Mouse (Mus musculus): ENCODE results near the gene Ssc4d. TPM values are rescaled to one million over a fixed set of nuclear protein-coding genes. Genes with fewer than 3 reads are reported as not detected.

Ssc4d gene
- polyA plus RNA-seq, 1 experiment from 2014 or later = 3.9 TPM

DNA sequence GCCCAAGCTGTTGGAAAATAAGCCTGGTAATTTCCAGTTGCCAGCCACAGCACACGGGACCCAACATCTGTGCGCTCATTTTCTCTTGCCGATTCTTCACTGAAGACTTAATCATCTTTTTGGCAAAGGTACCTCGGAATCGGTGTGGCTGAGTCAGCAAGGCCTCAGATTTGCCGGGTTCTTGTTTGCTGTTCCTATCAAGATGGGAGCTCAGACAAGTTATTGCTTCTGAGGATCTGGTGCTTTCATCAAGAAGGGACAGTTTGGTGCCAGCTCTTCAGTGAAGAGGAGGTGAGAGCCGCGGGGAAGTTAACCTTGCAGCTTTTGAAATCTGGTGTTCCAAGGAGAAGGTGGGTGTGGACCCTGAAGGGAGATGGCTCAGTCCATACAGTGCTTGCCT lies 21.8 kb upstream of the Ssc4d start:
- peak overlapping the region; percentile 82 for H3K4me2 ChIP-seq
- H3K9ac ChIP-seq = no peak overlapping the region; the same call in 1 of the 2 replicates

DNA sequence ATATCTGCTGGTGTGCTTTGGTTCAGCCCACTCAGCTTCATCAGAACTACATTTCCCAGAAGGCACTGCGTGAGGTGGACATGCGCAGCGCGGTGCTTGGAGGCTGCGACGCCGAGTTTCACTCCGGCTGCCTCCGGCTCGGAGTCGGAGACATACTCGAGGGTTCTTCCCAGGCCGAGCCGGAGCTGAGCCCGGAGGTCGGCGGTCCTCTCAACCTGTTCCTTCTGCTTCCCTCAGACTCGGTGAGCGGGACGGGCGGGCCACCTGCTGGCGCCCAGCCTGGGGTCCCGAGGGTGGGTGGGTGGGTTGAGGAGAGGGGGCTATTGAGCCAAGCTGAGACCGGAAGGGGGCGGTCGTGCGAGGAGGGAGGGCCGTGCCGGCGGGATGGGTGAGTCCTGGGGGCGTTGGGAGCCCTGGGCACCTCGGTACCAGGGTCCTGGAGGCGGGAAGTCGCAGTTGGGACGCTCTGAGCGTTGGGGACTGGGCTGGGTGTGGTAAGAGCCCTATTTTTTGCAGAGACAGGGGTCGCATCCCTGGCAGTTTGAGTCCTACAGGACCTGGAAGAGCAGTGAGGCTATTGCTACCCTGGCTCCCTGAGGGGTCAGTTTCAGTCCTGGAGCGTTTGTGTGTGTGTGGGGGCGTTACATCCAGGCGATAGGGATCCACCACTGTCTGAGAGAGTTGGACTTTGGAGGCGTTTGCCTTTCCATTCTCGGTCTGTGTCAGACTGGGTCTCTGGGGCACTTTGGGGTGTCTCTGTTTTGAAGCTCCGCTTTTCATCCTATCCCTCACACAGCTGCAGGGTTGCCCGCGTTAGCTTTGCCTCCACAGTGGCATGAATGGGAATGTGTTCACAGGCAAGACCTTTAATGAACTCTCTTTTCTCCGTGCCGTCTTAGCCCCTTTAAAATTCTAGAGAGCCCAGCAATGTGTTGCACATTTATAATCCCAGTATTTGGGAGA lies 20.7 kb upstream of the Ssc4d start, which contains the start of gene Dtx2:
Gene Dtx2 (plus strand): TSS at position 76 of the 963 bp plus-strand sequence.
- Histone ChIP-seq H3K4me1 (peaks cover 9% of the 10 kb centered on the region), H3K27me3 (no peaks in the 10 kb centered on the region), H3K27ac (peak within 1 kb of the TSS; percentile 89), H3K4me2 (peak within 1 kb of the TSS; percentile 82), H3K9me3 (no peaks in the 10 kb centered on the region), H3K4me3 (peak within 1 kb of the TSS; percentile 78), H3K9ac (peak within 1 kb of the TSS; percentile 90), H3K36me3 (peaks cover 37% of the 10 kb centered on the region)
- WGBS = 1% methylated on average over 47 of the region's 47 CpGs
- ATAC-seq (ENCODE audit: insufficient number of reproducible peaks, insufficient read depth, low FRiP score, low TSS enrichment, low read depth) = peak; percentile 89

More for the DNA sequence above, 21.8 kb upstream of the Ssc4d start:
- H3K4me1 ChIP-seq = peaks cover 9% of the 10 kb centered on the region
- WGBS = 90% methylated on average over 8 of the region's 8 CpGs
- no peaks in the 10 kb centered on the region for H3K9me3 ChIP-seq
- 0 out of 2 replicates have a peak overlapping the region, but pooled peaks have one; percentile 78 for H3K4me3 ChIP-seq
- H3K27me3 ChIP-seq = no peaks in the 10 kb centered on the region
- H3K36me3 ChIP-seq = peaks cover 42% of the 10 kb centered on the region
- no peak overlapping the region for H3K27ac ChIP-seq
- ATAC-seq (ENCODE audit: insufficient number of reproducible peaks, insufficient read depth, low FRiP score, low TSS enrichment, low read depth) = no peak

DNA sequence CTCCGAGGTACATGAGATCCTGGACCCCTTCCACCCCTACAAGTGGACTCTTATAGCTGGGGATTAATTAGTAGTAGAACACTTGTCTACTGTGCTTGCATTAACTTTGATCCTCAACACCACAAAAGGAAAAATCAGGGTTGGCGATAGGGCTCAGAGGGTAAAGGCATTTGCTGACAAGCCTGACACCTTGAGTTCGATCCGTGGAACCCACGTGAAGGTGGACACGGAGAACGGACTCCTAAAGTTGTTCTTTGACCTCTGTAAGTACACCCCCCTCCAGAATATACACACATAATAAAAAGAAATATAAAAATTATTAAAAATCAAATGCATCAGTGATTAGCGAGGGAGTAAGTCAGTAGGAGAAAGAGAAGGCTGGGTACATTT lies 20.0 kb upstream of the Ssc4d start:
- no peak overlapping the region for H3K27ac ChIP-seq
- H3K4me2 ChIP-seq = no peak overlapping the region
- 64% methylated on average over 8 of the region's 8 CpGs for WGBS
- peaks cover 30% of the 10 kb centered on the region for H3K36me3 ChIP-seq
- peaks cover 9% of the 10 kb centered on the region for H3K4me1 ChIP-seq
- H3K27me3 ChIP-seq = no peaks in the 10 kb centered on the region
- no peak for ATAC-seq (ENCODE audit: insufficient number of reproducible peaks, insufficient read depth, low FRiP score, low TSS enrichment, low read depth)
- H3K9me3 ChIP-seq = no peaks in the 10 kb centered on the region
- peak overlapping the region; percentile 78 for H3K4me3 ChIP-seq
- H3K9ac ChIP-seq = no peak overlapping the region

DNA sequence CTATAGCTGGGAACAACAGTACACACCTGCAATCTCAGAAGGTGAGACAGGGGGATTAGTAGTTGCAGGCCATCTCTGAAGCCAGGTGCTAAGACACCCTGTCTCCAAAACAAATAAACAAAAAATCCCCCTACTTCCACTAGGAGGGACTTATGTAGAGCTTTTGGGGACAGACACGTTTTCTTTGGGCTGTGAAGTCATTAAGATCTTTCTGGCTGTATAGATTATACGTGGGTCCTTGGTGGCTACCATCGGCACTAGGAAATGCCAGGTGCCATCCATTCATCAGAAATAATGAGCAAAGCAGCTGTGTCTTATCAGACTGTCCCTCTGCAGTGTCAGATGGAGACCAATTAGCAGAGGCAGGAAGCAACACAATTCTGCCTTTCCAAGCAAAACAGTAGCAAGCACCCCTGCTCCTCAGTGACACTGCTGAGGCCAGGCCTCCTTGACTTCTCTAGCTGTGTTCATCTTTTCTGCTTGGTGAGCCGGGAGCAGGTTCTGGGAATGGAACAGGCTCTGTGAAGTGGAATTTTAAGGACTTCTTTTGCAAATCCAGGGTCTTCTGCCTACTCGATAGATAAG lies 19.1 kb upstream of the Ssc4d start:
- Histone ChIP-seq H3K36me3 (peaks cover 22% of the 10 kb centered on the region), H3K9me3 (no peaks in the 10 kb centered on the region), H3K9ac (no peak overlapping the region), H3K4me2 (no peak overlapping the region), H3K27me3 (no peaks in the 10 kb centered on the region), H3K4me1 (peaks cover 9% of the 10 kb centered on the region), H3K27ac (no peak overlapping the region), H3K4me3 (no peak overlapping the region)
- ATAC-seq (ENCODE audit: insufficient number of reproducible peaks, insufficient read depth, low FRiP score, low TSS enrichment, low read depth) = no peak
- WGBS = 68% methylated on average over 5 of the region's 5 CpGs

DNA sequence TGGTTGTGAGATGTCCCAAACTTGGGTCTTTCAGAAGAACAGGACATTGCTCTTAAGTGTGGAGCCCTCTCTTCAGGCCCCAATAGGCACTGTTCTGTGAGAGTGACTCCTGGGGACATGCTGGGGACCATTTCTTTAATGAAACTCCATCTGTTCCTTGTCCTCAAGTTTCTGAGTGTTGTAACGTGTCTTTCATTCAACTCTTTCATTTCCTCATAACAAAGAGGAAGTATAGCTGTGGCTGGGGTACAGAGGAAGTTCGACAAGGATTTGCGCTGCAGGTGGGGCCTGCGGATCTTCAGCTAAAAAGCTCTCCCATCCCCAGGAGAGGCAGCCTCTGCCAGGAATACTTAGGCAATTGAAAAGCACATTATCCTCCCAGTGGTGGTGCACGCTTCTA lies 16.3 kb upstream of the Ssc4d start:
- 65% methylated on average over 5 of the region's 5 CpGs for WGBS
- Histone ChIP-seq H3K27me3 (no peaks in the 10 kb centered on the region), H3K27ac (no peak overlapping the region), H3K9ac (no peak overlapping the region), H3K36me3 (no peaks in the 10 kb centered on the region), H3K4me3 (no peak overlapping the region), H3K9me3 (no peaks in the 10 kb centered on the region), H3K4me2 (no peak overlapping the region), H3K4me1 (peaks cover 4% of the 10 kb centered on the region)
- no peak for ATAC-seq (ENCODE audit: insufficient number of reproducible peaks, insufficient read depth, low FRiP score, low TSS enrichment, low read depth)

DNA sequence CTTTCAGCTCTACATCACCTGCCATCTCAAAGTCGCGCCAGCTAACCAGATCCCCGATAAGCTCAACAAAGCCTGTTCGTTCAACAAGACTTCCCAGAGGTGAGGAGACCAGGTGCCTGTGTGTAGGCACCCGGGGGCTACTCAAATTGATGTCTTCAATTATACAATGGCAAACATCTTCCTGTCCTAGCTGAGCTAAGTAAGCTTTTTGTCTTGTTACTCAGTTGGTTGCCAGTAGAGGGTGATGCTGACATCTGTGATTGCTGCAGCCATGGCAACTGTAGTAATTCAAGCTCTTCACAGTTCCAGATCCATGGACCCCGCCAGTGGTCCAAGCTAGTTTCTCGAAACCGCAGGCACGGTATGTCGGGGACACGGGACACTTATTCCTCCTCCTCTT lies 12.9 kb upstream of the Ssc4d start:
- no peaks in the 10 kb centered on the region for H3K9me3 ChIP-seq
- H3K27me3 ChIP-seq = no peaks in the 10 kb centered on the region
- no peak overlapping the region for H3K9ac ChIP-seq
- H3K4me1 ChIP-seq = peaks cover 4% of the 10 kb centered on the region
- H3K4me2 ChIP-seq = no peak overlapping the region
- 55% methylated on average over 11 of the region's 11 CpGs for whole genome bisulfite sequencing
- H3K36me3 ChIP-seq = no peaks in the 10 kb centered on the region
- no peak overlapping the region for H3K4me3 ChIP-seq
- ATAC-seq (ENCODE audit: insufficient number of reproducible peaks, insufficient read depth, low FRiP score, low TSS enrichment, low read depth) = no peak
- H3K27ac ChIP-seq = no peak overlapping the region

DNA sequence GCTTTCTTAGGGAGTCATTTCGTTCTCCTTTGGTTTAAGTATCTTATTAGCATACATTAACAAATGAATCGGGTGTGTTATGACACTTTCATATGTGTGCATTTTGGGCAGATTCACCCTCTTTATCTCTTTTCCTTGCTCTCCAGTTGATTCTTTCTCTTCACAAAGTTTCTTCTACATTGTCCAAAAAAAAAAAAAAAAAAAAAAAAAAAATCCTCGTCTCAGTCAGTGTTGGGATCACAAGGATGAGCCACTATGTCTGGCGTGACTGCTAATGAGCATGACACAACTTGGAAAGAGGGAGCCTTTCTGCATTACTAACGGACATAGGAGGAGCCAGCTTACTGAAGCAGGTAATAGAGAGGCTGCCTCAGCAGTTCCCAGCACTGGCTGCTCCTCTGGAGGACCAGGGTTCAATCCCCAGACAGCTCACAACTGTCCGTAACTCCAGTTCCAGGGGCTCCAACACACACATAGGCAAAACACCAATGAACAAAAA lies 10.3 kb upstream of the Ssc4d start:
- H3K27ac ChIP-seq = no peak overlapping the region
- no peak for ATAC-seq (ENCODE audit: insufficient number of reproducible peaks, insufficient read depth, low FRiP score, low TSS enrichment, low read depth)
- WGBS = 67% methylated on average over 6 of the region's 6 CpGs
- H3K9ac ChIP-seq = no peak overlapping the region
- H3K9me3 ChIP-seq = no peaks in the 10 kb centered on the region
- no peak overlapping the region for H3K4me3 ChIP-seq
- no peak overlapping the region for H3K4me2 ChIP-seq
- no peaks in the 10 kb centered on the region for H3K36me3 ChIP-seq
- H3K4me1 ChIP-seq = peaks cover 4% of the 10 kb centered on the region
- H3K27me3 ChIP-seq = no peaks in the 10 kb centered on the region

DNA sequence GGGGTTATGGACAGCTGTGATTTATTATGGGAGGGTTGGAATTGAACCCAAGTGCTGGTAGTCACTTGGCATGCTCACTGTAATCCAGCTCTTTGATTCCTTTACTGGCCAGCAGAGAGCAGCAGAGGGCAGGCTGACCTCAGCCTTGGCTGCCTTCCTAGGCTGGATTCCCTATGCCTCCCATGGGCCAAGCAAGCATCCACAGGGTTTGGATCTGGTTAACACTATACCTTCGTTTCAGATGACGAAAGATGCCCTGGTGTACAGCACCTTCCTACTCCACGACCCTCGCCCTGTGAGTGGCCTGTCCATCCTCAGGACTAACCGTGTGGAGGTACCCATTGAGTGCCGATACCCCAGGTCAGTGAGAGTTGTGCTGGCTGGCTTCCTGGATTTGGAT lies 8.1 kb upstream of the Ssc4d start:
- 0 out of 2 replicates have a peak, but pooled peaks have one; percentile 10 for ATAC-seq (ENCODE audit: insufficient number of reproducible peaks, insufficient read depth, low FRiP score, low TSS enrichment, low read depth)
- no peak overlapping the region for H3K4me2 ChIP-seq
- WGBS = 35% methylated on average over 6 of the region's 6 CpGs

DNA sequence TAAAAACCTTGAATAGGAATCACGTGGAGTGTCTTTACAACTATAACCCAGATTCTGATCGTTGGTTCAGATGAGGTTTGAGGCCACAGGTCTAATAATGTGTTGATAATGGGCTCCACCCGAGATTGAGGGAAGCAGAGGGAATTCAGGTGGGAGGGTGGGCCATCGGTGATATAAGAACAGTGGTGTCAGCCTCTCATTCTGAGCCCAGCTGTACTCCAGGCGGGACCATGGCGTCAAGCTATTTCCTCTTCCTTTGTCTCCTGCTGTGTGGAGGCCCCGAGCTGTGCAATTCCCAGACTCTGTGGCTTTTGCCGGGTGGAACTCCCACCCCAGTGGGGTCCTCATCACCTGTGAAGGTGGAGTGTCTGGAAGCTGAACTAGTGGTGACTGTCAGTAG lies 5.6 kb upstream of the Ssc4d start, which contains the start of gene Zp3:
Gene Zp3 (plus strand): TSS at position 196 of the 400 bp plus-strand sequence.
- no peak for ATAC-seq (ENCODE audit: insufficient number of reproducible peaks, insufficient read depth, low FRiP score, low TSS enrichment, low read depth)
- no peak within 1 kb of the TSS for H3K4me3 ChIP-seq
- no peak within 1 kb of the TSS for H3K27ac ChIP-seq
- H3K36me3 ChIP-seq = no peaks in the 10 kb centered on the region
- H3K27me3 ChIP-seq = no peaks in the 10 kb centered on the region
- 77% methylated on average over 8 of the region's 8 CpGs for WGBS
- H3K9ac ChIP-seq = no peak within 1 kb of the TSS
- H3K4me2 ChIP-seq = no peak within 1 kb of the TSS
- peaks cover 4% of the 10 kb centered on the region for H3K4me1 ChIP-seq
- no peaks in the 10 kb centered on the region for H3K9me3 ChIP-seq

More for the DNA sequence above, 8.1 kb upstream of the Ssc4d start:
- Histone ChIP-seq H3K9me3 (no peaks in the 10 kb centered on the region), H3K4me3 (no peak overlapping the region), H3K27ac (no peak overlapping the region), H3K9ac (no peak overlapping the region), H3K36me3 (no peaks in the 10 kb centered on the region), H3K4me1 (peaks cover 4% of the 10 kb centered on the region), H3K27me3 (no peaks in the 10 kb centered on the region)

DNA sequence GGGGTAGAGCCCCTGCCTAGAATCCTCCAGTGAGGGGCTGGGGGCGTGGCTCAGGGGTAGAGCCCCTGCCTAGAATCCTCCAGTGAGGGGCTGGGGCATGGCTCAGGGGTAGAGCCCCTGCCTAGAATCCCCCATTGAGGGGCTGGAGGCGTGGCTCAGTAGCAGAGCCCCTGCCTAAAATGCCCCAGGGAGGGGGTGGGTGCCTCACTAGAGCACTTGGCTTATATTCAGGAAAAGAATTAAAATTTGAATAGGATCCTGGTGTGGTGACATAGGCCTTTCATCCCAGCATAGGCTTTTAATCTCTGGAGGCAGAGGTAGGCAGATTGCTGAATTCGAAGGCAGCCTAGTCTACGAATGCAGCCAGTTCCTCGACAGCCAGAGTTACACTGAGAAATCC lies 5.0 kb upstream of the Ssc4d start:
- ATAC-seq (ENCODE audit: insufficient number of reproducible peaks, insufficient read depth, low FRiP score, low TSS enrichment, low read depth) = no peak
- 80% methylated on average over 5 of the region's 5 CpGs for WGBS

DNA sequence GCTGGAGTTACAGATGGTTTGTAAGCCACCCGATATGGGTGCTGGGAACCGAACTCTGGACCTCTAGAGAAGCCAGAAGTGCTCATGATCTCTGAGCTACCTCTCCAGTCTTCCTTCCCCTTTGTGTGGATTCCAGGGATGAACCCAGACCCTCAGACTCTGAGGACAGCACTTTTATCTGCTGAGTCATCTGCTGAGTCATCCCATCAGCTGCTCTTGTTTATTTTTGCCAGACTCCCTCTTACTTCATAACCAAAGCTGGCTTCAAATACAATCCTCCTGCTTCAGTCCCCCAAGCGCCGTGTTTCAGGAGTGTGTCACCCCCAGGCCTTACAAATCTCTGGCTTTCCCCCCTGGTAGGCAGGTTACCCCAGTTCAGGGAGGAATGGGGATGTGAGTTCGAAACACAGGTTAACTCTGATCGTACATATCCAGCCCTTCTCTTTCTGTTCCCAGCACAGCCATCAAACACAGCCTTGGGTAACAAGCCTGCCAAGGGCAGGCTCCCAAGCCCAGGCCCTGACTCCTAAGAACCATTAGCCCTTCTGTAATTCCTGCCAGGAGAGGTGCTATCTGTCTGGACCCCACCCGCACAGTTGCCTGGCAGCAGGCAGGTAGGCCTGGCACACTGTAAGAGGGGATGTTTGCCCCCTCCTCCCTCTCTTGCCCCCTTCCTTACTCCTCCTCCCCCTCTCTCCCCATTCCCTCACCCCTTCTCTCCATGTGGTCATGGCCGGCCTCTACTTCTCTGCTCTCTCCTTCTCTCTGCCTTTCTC lies 1.8 kb upstream of the Ssc4d start:
- Histone ChIP-seq H3K36me3 (no peaks in the 10 kb centered on the region), H3K27ac (no peak overlapping the region), H3K9ac (no peak overlapping the region), H3K4me2 (no peak overlapping the region), H3K4me3 (no peak overlapping the region), H3K4me1 (peaks cover 4% of the 10 kb centered on the region; the same call in 1 of the 2 replicates), H3K27me3 (no peaks in the 10 kb centered on the region), H3K9me3 (no peaks in the 10 kb centered on the region)
- no peak for ATAC-seq (ENCODE audit: insufficient number of reproducible peaks, insufficient read depth, low FRiP score, low TSS enrichment, low read depth)
- WGBS = 91% methylated on average over 8 of the region's 8 CpGs

More for the DNA sequence above, 5.0 kb upstream of the Ssc4d start:
- Histone ChIP-seq H3K9ac (no peak overlapping the region), H3K4me3 (no peak overlapping the region), H3K4me1 (peaks cover 5% of the 10 kb centered on the region), H3K27me3 (no peaks in the 10 kb centered on the region), H3K27ac (no peak overlapping the region), H3K36me3 (no peaks in the 10 kb centered on the region), H3K4me2 (no peak overlapping the region), H3K9me3 (no peaks in the 10 kb centered on the region)

All from embryonic facial prominence, embryonic 13.5 days (tissue).